Mouse (Mus musculus) embryonic fibroblast, embryonic 13.5 days (primary cell): ENCODE results near the gene Stab1. TPM values are rescaled to one million over a fixed set of nuclear protein-coding genes. Genes with fewer than 3 reads are reported as not detected.

Experiments used
- H3K27ac ChIP-seq: 2 replicates; pipeline ENCODE4 v1.5.1; 2012; ENCODE audit warnings: low read length, control low read depth, inconsistent platforms; ENCODE audit not compliant: insufficient read depth
- H3K4me1 ChIP-seq: 2 replicates; pipeline ENCODE4 v1.6.1; 2011; ENCODE audit warnings: low read length; ENCODE audit not compliant: control insufficient read depth, insufficient read depth
- H3K4me3 ChIP-seq: 2 replicates; pipeline ENCODE4 v1.5.1; 2011; ENCODE audit warnings: mild to moderate bottlenecking, control low read depth, low read length; ENCODE audit not compliant: insufficient read depth
- CTCF ChIP-seq: IDR thresholded peaks from 2 replicates; pipeline ENCODE4 v1.5.1; 2011; ENCODE audit warnings: mild to moderate bottlenecking, control low read depth, low read length, moderate library complexity, borderline replicate concordance; ENCODE audit not compliant: insufficient read depth
- POLR2A ChIP-seq: IDR thresholded peaks from 2 replicates; pipeline ENCODE4 v1.6.1; 2011; ENCODE audit warnings: low read depth, mild to moderate bottlenecking, control low read depth, low read length, moderate library complexity
- polyA plus RNA-seq: library from polyadenylated mRNA; stranded (reverse); fragments of >200 nt; gene quantifications from 2 replicates; pipeline ENCODE4 v1.2.4, GENCODE M21; 2011; ENCODE audit warnings: low read depth; ENCODE audit not compliant: missing spikeins, insufficient read length

The Stab1 gene
- polyA plus RNA-seq, 1 experiment: 7.3 TPM

- Histone ChIP-seq H3K4me3 (no peak overlapping the region), H3K27ac (no peak overlapping the region), H3K4me1 (no peaks in the 10 kb centered on the region; the same call in 1 of the 2 replicates)
- TF ChIP-seq POLR2A (no peak), CTCF (no peak)
These were observed 35.3 kb downstream of the Stab1 start for GRCm38 (mm10) chr14:31133023-31133665.

DNA sequence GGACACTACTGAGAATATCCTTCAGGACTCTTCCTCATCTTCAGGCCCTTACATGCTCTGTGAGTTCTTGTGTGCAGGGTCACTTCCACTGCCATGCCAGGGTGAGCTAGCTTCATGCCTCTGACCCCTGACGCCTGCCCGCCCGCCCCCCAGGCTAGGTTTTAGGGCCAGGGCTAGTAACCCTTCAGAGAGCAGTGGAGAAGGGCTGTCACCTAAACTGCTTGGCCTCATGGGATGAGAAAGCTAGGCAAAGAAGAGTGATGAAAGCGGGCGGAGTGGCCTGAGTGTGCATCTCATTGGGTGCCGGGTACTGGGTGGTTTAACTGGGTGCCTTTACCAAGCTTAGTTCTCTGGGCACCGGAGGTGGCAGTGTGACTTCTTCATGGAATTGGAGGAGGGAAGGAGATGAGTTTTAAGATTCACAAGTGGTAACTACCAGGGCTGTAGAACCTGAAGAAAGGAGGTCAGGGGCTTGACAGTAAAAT, 35.9 kb downstream of the Stab1 start:
- Histone ChIP-seq H3K4me1 (no peaks in the 10 kb centered on the region; the same call in 1 of the 2 replicates), H3K27ac (no peak overlapping the region), H3K4me3 (peak overlapping the region; percentile 90; the same call in 1 of the 2 replicates)
- TF ChIP-seq CTCF (no peak), POLR2A (no peak)

DNA sequence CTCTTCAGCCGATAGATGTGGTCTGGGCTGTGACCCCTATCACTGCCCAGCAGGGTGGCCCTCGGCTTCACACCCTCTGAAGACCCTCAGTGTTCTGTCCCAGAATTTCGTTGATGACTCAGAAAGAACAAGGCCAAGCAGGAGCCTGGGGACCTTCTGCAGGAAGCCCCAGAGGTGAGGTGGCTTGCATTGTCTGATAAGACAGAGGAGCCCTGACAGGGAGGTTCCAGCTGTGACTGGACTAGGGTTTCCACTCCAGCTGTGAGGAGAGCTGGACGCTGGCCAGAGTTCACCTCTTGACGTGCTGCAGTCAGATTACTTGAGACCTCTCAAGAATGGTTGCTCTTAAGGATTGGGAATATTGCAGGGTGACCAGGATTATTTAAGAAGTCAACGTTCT, 36.4 kb downstream of the Stab1 start:
- TF ChIP-seq POLR2A: no peak
- Histone ChIP-seq H3K4me1 (no peaks in the 10 kb centered on the region; the same call in 1 of the 2 replicates), H3K4me3 (peak overlapping the region; percentile 90), H3K27ac (no peak overlapping the region)

GRCm38 (mm10) chr14:31131272-31131821, 37.1 kb downstream of the Stab1 start:
- H3K4me1 ChIP-seq: no peaks in the 10 kb centered on the region; the same call in 1 of the 2 replicates
- TF ChIP-seq POLR2A: 0 out of 2 replicates have a peak, but pooled peaks have one; percentile 20
- TF ChIP-seq CTCF: no peak
- H3K27ac ChIP-seq: no peak overlapping the region
- H3K4me3 ChIP-seq: peak overlapping the region; percentile 90

DNA sequence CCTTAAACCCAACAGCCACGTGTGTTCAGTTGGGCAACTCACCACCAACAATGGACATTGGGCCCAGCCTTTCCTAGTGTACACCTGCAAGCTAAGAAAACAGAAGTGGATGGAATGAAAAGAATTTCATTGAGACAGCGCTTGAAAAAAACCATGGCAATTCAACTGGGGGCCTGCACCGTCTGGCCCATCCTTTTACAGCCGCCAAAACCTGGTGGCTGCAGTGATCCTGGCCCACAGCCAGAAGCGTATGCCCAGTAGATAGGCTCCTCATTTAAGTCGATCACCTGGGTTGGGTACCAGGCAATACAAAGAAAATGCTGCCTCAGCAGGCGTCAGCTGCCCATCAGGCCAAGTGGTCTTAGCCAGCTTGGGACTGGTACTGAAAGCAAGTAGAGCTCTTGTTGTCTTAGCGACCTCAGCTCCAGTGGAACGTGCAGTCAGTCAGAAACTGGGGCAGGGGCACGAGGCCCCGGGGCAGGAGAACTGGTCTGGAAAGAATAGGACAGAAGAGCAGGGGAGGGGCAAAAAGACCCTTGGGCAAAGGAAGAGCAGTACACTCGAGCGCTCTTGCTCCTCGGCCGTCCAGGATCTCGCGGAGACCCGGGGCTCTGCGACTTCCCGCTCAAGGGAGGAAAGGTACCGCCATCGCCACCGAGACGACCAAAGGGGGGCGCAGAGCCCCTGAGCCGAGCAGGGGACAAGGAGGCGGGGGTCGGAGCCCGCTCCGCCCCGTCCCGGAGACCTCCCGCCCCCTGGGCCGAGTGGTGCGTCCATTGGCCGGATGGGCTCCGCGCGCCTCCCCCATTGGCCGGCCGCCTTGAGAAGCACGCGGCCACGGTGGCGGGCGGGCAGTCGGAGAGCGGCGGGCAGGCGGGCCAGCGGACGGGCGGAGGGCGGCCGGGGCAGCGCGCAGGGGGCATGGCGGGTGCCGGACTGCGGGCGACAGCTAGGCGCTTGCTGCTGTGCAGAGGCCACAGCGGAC, 37.9 kb downstream of the Stab1 start, which contains the start of gene Nt5dc2:
TSS of gene Nt5dc2 (plus strand) at position 818 of the 985 bp plus-strand sequence.
- Histone ChIP-seq H3K27ac (0 out of 2 replicates have a peak within 1 kb of the TSS, but pooled peaks have one; percentile 3), H3K4me1 (peaks cover 3% of the 10 kb centered on the region), H3K4me3 (peak within 1 kb of the TSS; percentile 90)
- TF ChIP-seq CTCF (no peak), POLR2A (peak; percentile 63)

- TF ChIP-seq CTCF (no peak), POLR2A (no peak; the same call in 1 of the 2 replicates)
- H3K27ac ChIP-seq: no peak overlapping the region
- H3K4me1 ChIP-seq: peaks cover 6% of the 10 kb centered on the region
- H3K4me3 ChIP-seq: 0 out of 2 replicates have a peak overlapping the region, but pooled peaks have one; percentile 22
These were observed 38.9 kb downstream of the Stab1 start for GRCm38 (mm10) chr14:31129326-31130235.

DNA sequence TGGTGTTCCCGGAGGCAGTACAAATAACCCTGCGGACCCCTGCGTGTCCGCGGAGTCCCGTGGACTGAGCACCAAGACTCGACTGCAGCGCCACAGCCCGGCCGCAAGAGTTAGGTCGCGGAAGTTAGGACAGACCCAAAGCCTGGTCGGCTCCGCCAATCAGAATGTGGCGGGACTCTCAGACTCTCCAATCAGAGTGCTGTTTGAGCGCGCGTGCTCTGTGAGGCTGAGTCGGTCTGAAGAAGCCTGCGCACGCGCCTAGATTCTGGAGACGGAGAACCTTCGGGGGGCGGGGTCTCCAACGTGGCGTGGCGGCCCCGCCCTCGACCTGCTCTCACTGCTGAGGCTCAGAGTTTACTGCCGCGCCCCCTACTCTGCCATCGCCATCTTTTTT, 39.6 kb downstream of the Stab1 start, which contains the start of gene Smim4:
TSS of gene Smim4 (minus strand) at position 131 of the 394 bp plus-strand sequence.
- H3K27ac ChIP-seq: peak within 1 kb of the TSS; percentile 58
- peak; percentile 55; the same call in 1 of the 2 replicates for TF ChIP-seq CTCF
- peak; percentile 83 for TF ChIP-seq POLR2A
- peaks cover 6% of the 10 kb centered on the region for H3K4me1 ChIP-seq
- H3K4me3 ChIP-seq: peak within 1 kb of the TSS; percentile 86

DNA sequence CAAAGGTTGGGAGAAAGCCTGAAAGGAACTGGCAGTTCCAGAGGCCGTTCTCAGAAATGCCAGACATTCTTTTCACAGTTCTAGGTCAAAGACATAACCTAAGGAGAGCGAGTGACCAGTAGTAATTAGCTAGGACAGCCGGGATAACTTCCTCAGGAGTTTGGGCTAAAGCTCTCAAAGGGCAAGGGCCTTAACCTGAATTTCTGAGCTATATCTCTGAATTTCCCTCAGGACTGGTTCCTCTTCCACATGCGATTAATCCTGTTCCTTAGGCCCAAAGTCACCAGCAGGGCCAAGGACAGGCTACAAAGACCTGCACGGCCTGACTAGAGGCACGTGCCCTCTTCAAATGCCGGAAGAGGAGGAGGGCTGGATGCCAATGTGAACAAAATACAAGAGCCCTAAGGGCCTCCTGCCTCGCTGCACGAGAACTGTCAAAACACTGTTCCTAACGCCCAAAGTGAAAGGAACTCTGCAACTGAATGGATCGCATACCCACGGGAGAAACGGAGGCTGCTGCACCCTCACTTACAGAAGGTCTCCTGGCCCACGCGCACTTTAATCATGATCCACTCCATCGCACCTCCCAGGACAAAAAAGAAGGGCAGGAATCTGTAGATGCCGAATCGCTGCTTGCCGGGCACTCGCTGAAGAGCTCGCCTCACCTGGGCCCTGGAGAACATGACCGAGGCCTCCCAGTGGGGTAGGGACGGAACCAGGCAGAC, 40.2 kb downstream of the Stab1 start:
- Histone ChIP-seq H3K27ac (peak overlapping the region; percentile 58), H3K4me3 (peak overlapping the region; percentile 86), H3K4me1 (peaks cover 6% of the 10 kb centered on the region)
- TF ChIP-seq CTCF (no peak), POLR2A (peak; percentile 23; the same call in 1 of the 2 replicates)
